Mouse (Mus musculus): ENCODE measurements around the gene Rgs3.

Gene Rgs3

DNA sequence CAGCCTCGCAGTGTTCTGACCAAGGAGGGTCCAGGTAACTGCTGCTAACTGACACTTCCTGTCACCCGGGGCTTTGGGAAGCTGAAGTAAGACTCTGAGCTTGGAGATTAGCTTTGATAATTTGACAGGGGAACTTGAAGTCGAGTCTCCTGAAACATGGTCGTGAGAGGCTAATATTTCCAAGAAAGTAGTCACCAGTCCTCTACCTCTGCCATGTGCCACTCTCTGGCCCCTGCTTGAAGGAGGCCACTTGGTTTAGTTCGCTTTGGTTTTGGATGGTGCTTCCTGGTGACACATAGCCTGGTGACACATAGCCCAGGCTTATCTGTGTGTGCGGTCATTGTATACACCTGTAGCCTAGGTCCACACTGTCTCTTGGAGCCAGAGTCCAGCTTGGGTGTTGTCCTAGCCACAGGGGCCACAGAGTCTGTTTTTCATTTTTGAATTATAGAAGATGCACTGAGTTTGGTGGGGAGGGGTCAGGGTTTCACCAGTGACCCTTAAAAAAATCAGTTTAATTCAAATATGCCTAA, at the start of gene Rgs3:
Rgs3 (plus strand) TSS at position 51 of the 533 bp plus-strand sequence.
- DNase-seq (ENCODE audit: low spot score), result no peak

DNA sequence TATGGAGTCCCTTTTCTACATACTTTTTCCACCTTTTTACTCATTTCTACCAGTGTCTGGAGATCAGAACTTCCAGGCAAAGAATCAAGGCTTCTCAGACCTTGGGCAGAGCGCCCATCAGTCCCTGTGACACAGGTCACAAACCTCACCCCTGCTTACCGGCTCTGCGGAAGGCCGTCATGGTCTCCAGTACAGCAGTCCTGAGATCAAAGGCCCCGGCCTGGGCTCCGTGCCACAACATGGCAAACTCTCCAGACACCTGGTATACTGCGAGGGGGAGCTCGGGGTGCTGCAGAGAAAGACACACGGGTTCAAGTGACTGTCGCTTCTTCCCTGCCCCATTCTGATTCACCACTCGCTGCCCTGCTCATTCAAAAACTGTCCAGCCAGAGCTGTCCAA, 49.7 kb upstream of the Rgs3 start:
- DNase-seq (ENCODE audit: low spot score), result no peak

DNA sequence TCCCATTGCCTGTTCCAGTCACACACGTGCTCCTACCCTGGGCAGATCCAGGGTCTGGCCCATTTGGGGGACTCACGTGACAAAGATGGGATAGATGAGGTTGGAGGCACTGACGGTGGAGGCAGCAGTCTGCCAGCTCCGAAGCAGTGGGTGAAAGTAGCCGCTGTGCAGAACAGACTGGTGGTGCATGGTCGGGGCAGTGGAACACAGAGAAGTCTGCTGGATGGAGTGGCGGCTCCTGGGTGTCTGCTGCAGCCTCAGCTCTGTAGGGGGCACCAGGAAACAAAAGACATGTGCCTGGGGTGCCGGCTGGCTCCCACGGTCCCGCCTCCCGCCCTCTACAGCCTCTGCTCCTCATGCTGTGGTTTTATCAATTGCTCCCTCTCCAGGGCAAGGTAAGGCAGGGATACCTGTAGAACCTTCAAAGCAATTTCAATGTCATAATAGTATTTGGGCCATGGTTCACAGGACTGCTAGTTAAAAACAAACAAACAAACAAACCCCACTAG, 45.6 kb upstream of the Rgs3 start:
- DNase-seq (ENCODE audit: low spot score), result no peak

DNA sequence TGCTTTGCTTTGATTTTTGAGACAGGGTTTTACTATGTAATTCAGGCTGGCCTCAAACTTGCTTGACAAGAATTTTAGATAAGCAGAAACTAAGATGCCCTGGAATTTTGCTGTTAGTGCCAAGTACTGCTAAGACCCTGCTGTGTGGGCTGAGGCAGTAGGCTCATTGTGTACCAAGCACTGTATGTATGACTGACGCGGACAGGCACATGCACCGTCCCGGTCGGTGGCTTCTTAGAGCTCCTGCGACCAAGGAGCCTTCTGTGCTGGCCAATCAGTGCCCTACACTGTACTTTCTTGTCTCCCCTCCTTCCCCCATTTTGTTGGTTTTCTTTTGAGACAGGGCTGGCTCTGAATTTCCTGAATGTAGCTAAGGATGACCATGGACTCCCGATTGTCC, 44.7 kb upstream of the Rgs3 start:
- no peak for DNase-seq (ENCODE audit: low spot score)

DNA sequence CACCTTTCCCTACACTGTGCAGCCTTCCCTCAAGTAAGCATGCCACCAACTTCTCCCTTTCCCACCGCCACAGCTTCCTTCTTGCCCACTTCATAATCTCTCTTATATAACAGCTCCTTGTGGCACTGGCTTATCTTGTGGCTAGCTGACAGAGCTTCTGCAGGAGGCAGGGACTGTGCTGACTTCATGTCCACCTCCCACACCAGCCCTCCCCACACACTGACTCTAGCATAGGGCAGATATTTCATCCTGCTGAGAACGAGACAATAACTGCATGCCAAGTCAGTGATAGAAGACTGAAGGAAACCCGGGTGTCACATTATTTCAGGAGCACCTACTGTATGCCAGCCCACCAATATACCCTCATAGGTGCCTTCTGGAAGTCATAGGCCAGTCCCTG, 44.2 kb upstream of the Rgs3 start:
- no peak for DNase-seq (ENCODE audit: low spot score)

- no peak for DNase-seq (ENCODE audit: low spot score)
Measured at GRCm38 (mm10) chr4:62516079-62516478, 43.6 kb upstream of the Rgs3 start.

DNA sequence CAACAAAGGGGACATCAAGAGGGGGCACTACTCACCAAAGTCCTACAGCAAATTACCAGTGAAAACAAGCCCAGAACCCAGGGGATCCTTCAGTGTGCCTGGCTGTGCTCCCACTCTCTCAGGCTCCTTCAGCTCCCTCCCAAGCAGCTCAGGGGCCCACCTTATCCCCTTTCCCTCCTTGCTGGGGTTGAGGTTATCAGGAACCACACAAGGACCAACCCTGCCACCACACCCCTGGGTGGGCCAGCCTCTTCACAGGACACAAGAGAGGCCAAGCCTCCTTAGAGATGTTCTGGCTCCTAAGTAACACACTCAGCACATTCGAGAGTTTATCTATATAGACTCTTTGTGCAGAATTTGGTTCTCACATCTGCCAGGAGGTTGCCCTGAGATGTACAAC, 43.1 kb upstream of the Rgs3 start:
- DNase-seq (ENCODE audit: low spot score), result no peak

DNA sequence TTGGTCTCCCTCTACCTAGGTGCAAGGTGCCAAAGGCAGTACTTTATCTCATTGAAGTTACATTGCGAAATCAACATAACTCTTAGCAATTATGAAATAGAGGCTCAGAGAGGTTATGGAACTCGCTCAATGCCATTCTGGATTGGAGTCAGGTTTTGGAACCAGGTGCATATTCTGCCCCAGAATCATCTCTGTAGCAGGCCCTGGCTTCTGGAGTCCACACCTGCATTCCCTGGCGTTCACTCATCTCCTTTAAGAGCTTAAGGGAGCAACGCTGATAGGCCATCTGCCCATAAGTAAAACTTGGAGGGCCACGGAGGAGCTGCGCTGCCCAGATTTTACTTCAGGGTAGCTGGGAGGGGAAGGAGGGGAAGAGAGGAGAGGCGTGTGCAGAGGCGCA, 42.6 kb upstream of the Rgs3 start:
- no peak for DNase-seq (ENCODE audit: low spot score)

- DNase-seq (ENCODE audit: low spot score), result no peak
Measured at GRCm38 (mm10) chr4:62517538-62518415, 41.9 kb upstream of the Rgs3 start.

DNA sequence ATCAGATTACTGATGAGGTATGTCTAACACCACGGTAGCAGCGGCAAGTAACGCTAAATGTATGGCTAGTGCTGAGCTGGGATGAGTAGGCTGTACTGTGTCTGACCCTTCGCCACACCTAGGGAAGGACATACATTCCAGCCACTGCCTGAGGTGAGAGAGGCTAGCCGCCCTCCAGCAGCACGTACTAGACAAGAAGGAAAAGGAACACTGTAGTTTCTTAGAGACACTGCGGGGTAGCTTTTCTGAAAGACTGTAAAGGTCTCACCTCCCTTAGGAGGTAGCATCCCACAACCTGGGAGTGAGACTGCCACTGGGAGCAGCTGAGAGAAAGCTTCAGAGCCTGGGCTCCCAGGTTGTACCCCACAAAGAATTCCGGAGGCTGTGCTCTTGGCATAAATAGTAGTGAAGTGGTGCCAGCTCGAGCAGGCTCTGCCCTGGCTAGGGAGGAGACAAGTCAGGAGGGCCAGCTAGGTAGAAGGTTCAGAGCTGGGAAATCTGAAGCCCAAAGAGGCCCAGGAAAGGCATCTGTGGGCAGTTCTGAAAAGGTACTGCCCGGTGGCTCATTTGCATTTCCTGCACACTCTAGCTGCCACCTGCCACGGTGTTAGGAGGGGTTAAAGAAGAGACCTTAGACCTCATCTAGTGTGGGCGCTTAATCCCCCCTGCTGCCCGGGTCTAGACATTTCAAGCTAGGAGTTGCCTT, 41.1 kb upstream of the Rgs3 start:
- no peak for DNase-seq (ENCODE audit: low spot score)

DNA sequence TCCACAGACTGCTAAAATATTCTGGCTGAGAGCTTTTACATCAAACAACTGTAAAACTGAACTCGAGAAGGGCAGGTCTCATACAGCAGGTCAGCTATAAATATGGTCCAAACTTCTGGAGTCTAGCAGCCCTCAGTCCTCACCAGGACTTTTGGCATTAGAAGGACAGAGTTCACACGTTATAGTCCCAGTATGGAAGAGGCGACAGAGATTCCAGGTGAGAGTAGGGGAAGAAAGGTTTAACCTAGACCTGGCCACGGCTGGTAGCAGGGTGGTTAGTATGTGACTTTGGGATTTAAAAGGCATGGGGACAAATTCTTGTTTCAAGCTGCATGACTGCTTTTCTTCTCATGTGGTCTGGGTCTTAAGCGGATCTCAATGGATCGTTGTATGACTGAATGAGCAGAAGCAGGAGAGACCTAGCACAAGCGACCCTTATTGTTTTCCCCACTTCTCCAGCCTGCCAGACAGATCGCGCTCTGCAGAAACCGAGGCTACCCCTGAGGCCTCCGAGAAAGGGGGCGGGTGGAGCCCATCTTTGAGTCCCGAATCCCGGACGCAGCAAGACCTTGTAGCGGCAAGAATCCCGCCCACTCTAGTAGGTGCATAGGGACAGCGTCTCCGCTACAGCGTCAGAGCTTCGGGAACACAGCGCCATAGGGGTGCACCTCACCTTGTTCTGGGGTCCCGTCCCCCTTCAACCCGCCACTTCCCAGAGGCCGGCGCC, 40.4 kb upstream of the Rgs3 start:
- DNase-seq (ENCODE audit: low spot score), result no peak

- DNase-seq (ENCODE audit: low spot score), result peak; percentile 85
Measured at GRCm38 (mm10) chr4:62519849-62520233, 39.8 kb upstream of the Rgs3 start, which contains the start of gene Alad. Alad (minus strand) TSS chr4:62519918.

DNA sequence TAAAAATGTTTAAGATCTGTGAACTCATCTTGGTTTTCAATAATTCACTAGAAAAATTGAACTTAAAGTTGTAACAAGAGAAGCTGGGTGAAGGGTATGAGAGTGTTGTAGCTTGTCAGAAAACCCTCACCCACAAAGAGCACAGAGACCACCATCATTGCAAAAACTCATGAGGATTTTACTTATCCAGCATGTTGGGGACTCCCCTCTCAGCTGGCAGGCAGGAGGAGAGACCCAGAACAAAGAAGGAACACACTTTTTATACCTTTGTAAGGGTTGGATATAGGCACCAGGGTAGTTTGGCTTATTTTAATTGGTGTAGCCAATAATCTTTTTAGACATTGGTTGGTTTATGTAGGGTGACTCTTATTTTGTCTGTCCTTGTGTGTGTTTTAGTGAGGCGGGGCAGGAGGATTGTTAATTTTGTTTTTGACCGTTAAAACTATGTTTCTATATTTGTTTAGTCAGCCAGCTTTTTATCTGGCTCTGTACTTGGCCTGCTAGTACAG, 38.7 kb upstream of the Rgs3 start:
- DNase-seq (ENCODE audit: low spot score), result no peak

DNA sequence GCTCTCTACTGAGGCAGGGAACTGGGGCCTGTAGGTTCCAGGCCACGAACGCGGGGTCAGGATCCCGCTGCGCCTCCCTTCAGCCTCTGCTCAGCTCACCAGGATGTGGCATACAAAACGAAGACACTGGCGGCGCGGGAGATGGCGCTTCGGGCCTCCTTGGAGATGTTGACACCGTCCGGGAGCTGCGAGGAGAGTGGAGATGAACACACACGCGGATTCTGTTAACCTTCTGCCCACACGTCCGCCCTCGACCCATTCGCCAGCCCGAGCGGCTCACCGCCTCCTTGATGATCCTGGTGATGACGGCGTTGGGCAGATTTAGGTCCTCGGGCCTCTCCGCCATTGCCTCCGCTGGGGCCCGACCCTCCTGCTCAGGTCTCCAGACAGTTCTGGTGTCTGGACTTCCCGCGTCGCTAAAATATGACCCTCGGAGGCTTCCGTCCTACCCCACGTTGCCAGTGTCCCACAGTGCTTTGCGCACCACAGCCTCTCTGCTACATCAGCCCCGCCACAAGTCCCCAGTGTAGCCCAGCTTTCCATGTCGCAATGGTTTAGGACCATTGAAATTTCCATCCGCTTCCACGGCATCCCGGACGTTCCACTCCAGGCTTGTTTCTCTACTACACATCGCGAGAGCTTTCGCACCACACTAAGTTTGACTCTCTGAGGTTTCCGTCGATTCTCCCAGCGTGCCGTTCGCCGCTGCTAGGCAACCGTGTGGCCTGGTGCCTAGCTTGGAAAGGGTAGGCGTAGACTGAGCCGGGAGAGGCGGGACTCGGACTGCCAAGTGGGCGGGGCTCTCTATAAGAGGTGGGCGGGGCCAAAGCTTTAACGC, 34.8 kb upstream of the Rgs3 start, which contains the start of the genes Pole3 and 4933430I17Rik:
Pole3 (minus strand) TSS at position 418 of the 838 bp plus-strand sequence.
4933430I17Rik (plus strand) TSS at position 719 of the 838 bp plus-strand sequence.
- DNase-seq (ENCODE audit: low spot score), result peak; percentile 96

DNA sequence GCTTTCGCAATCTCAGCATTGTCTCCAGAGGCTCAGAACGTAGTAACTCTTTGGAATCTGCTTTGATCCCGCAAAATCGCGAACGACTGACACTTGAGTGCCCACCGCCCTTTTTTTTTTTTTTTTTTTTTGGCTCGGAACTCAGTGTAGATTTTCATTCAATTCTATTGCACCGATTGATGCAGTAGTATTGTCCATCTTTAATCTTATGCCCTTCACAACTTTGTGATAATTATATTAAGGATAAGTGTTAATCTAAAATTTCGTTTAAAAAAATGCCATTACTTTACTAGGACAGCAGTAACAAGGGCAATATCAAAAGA, 34.2 kb upstream of the Rgs3 start:
- DNase-seq (ENCODE audit: low spot score), result no peak

DNA sequence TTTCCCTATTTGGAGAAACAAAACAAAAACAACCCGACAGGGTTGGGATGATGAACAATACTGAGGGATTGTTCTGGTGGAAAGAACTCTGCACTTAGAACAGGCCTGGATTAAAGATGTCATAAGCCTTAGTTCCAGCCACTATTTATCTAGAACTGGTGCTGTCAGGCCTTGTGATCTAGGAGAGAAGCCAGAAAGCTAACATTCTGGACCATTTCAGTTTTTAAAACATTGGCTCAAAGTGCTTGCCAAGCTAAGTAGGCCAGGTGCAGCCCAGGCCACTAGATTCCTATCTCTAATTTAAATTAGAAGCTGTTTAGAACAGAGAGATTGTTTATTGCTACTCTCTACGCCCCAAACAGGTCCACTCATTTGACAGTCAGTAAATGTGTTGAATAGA, 33.4 kb upstream of the Rgs3 start:
- no peak for DNase-seq (ENCODE audit: low spot score)

- no peak for DNase-seq (ENCODE audit: low spot score)
Measured at GRCm38 (mm10) chr4:62527655-62528054, 32.0 kb upstream of the Rgs3 start.

GRCm38 (mm10) chr4:62533729-62534128, 25.9 kb upstream of the Rgs3 start:
- DNase-seq (ENCODE audit: low spot score), result no peak

GRCm38 (mm10) chr4:62541802-62542201, 17.8 kb upstream of the Rgs3 start:
- no peak for DNase-seq (ENCODE audit: low spot score)

DNA sequence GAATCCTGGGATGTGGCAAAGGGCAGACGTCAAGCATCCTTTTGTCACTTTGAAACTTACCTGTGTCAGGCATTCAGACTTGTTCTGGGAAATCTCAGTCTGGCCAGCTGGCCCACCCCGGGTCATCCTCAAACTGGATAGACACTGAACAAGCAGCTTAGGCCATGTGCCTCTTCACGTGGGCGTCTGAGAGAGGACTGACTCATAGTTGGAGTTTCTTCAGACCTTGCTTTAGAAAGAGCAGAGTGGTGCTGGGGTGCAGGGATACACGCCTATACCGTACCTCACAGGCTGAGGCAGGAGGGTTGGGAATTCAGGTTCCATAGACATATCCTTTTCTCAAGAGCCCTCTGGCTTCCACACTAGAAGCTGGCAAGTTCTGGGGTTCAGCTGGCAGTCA, 15.9 kb upstream of the Rgs3 start:
- no peak for DNase-seq (ENCODE audit: low spot score)

DNA sequence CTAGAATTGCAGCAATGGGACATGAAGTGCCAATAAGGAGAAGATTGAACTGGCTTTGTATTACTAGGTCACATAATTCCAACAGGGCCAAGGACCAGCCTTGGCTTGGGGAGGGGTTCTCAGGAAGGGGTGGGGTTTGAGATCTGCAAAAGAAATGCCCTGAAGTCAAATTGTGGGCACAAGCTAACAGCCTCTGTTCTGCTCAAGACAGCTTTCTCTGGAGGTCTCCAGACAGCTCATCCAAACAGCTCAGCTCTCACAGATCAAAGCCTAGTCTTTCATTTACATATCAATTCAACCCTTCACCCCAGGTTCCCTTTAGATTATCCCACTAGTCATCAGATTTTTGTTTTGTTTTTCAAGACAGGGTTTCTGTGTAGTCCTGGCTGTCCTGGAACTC, 14.8 kb upstream of the Rgs3 start:
- DNase-seq (ENCODE audit: low spot score), result no peak
